Mouse (Mus musculus) embryonic facial prominence, embryonic 10.5 days (tissue): ENCODE measurements around the gene Pelo. TPM values are rescaled to one million over a fixed set of nuclear protein-coding genes. Genes with fewer than 3 reads are reported as not detected.

ENCODE experiments used
- DNase-seq: peaks from one replicate; pipeline ENCODE4 v3.0.0-alpha.2; 2017; ENCODE audit warnings: low spot score
- H3K27ac ChIP-seq: fragments of 300-500 bp; sonication (generic); replicated peaks from 2 replicates; pipeline ENCODE4 v1.5.1; 2016; ENCODE audit warnings: mild to moderate bottlenecking
- H3K27me3 ChIP-seq: fragments of 300-500 bp; sonication (generic); replicated peaks from 2 replicates; pipeline ENCODE4 v1.6.1; 2016; ENCODE audit warnings: low read depth, mild to moderate bottlenecking; ENCODE audit not compliant: poor library complexity, severe bottlenecking
- H3K36me3 ChIP-seq: fragments of 300-500 bp; sonication (generic); replicated peaks from 2 replicates; pipeline ENCODE4 v1.6.1; 2016; ENCODE audit warnings: mild to moderate bottlenecking, moderate library complexity
- H3K4me1 ChIP-seq: fragments of 300-500 bp; sonication (generic); 2 replicates; pipeline ENCODE4 v1.6.1; 2016
- H3K4me3 ChIP-seq: fragments of 300-500 bp; sonication (generic); 2 replicates; pipeline ENCODE4 v1.5.1; 2016; ENCODE audit warnings: mild to moderate bottlenecking, moderate library complexity
- H3K9me3 ChIP-seq: fragments of 300-500 bp; sonication (generic); 2 replicates; pipeline ENCODE4 v1.6.1; 2016; ENCODE audit warnings: mild to moderate bottlenecking
- WGBS: fragments of 180-500 bp; shearing (Covaris S2); methylation state at CpG from one replicate; pipeline ENCODE4 v1.1.7; 2016; 5-methylcytosine and 5-hydroxymethylcytosine counted together
- polyA plus RNA-seq: library from polyadenylated mRNA; unstranded; fragments of >200 nt; fragmentation: Nextera tagmentation; extraction: Ambion mirVana; gene quantifications from 2 replicates; pipeline ENCODE4 v1.2.1, GENCODE M21; 2016

Pelo gene
- polyA plus RNA-seq, 1 experiment from 2014 or later, result 6.0 TPM

- Histone ChIP-seq H3K4me3 (no peak overlapping the region), H3K4me1 (no peaks in the 10 kb centered on the region), H3K36me3 (no peaks in the 10 kb centered on the region), H3K9me3 (no peaks in the 10 kb centered on the region), H3K27me3 (no peaks in the 10 kb centered on the region), H3K27ac (no peak overlapping the region)
- 78% methylated on average over 4 of the region's 4 CpGs for WGBS
- DNase-seq, result no peak
Measured at GRCm38 (mm10) chr13:115109628-115110027, 19.6 kb upstream of the Pelo start.

- Histone ChIP-seq H3K27me3 (peaks cover 13% of the 10 kb centered on the region), H3K27ac (no peak overlapping the region), H3K36me3 (no peaks in the 10 kb centered on the region), H3K4me3 (no peak overlapping the region), H3K9me3 (no peaks in the 10 kb centered on the region), H3K4me1 (no peaks in the 10 kb centered on the region)
- no peak for DNase-seq
- 76% methylated on average over 8 of the region's 8 CpGs for WGBS
Measured at GRCm38 (mm10) chr13:115107436-115107835, 17.4 kb upstream of the Pelo start.

GRCm38 (mm10) chr13:115106183-115106582, 16.2 kb upstream of the Pelo start:
- Histone ChIP-seq H3K27ac (no peak overlapping the region), H3K36me3 (no peaks in the 10 kb centered on the region), H3K9me3 (no peaks in the 10 kb centered on the region), H3K4me1 (peaks cover 8% of the 10 kb centered on the region), H3K27me3 (peaks cover 18% of the 10 kb centered on the region), H3K4me3 (no peak overlapping the region)
- DNase-seq, result no peak
- 88% methylated on average over 10 of the region's 10 CpGs for whole genome bisulfite sequencing

GRCm38 (mm10) chr13:115102754-115103153, 12.8 kb upstream of the Pelo start:
- peaks cover 42% of the 10 kb centered on the region for H3K27me3 ChIP-seq
- H3K4me1 ChIP-seq, result peaks cover 12% of the 10 kb centered on the region
- H3K4me3 ChIP-seq, result no peak overlapping the region
- no peaks in the 10 kb centered on the region for H3K9me3 ChIP-seq
- H3K27ac ChIP-seq, result no peak overlapping the region
- WGBS, result 92% methylated on average over 2 of the region's 2 CpGs
- no peak for DNase-seq
- no peaks in the 10 kb centered on the region for H3K36me3 ChIP-seq

GRCm38 (mm10) chr13:115101355-115102191, 11.6 kb upstream of the Pelo start, which contains the start of the genes Gm49395 and Itga1:
Gene Gm49395 (minus strand): TSS chr13:115101921.
Gene Itga1 (minus strand): TSS chr13:115101964.
- Histone ChIP-seq H3K4me3 (peak within 1 kb of the TSS; percentile 66), H3K36me3 (no peaks in the 10 kb centered on the region), H3K27ac (peak within 1 kb of the TSS; percentile 65), H3K4me1 (peaks cover 12% of the 10 kb centered on the region), H3K9me3 (no peaks in the 10 kb centered on the region), H3K27me3 (peaks cover 42% of the 10 kb centered on the region)
- under 1% methylated on average over 39 of the region's 39 CpGs for WGBS
- DNase-seq, result peak; percentile 70

- WGBS, result 28% methylated on average over 11 of the region's 11 CpGs
- H3K27ac ChIP-seq, result no peak overlapping the region
- peak overlapping the region; percentile 66 for H3K4me3 ChIP-seq
- H3K27me3 ChIP-seq, result peaks cover 42% of the 10 kb centered on the region
- no peaks in the 10 kb centered on the region for H3K9me3 ChIP-seq
- H3K36me3 ChIP-seq, result no peaks in the 10 kb centered on the region
- H3K4me1 ChIP-seq, result peaks cover 12% of the 10 kb centered on the region
- no peak for DNase-seq
Measured at GRCm38 (mm10) chr13:115100381-115101177, 10.6 kb upstream of the Pelo start.

- H3K4me1 ChIP-seq, result peaks cover 12% of the 10 kb centered on the region
- no peak overlapping the region for H3K4me3 ChIP-seq
- no peak overlapping the region for H3K27ac ChIP-seq
- no peaks in the 10 kb centered on the region for H3K9me3 ChIP-seq
- no peak for DNase-seq
- no peaks in the 10 kb centered on the region for H3K36me3 ChIP-seq
- 84% methylated on average over 9 of the region's 9 CpGs for WGBS
- peaks cover 42% of the 10 kb centered on the region for H3K27me3 ChIP-seq
Measured at GRCm38 (mm10) chr13:115099381-115099780, 9.4 kb upstream of the Pelo start.

GRCm38 (mm10) chr13:115098227-115098626, 8.2 kb upstream of the Pelo start:
- 73% methylated on average over 3 of the region's 3 CpGs for WGBS
- Histone ChIP-seq H3K9me3 (no peaks in the 10 kb centered on the region), H3K4me1 (peaks cover 12% of the 10 kb centered on the region), H3K4me3 (no peak overlapping the region), H3K27ac (no peak overlapping the region), H3K27me3 (peaks cover 36% of the 10 kb centered on the region), H3K36me3 (no peaks in the 10 kb centered on the region)
- DNase-seq, result no peak

- Histone ChIP-seq H3K4me3 (no peak overlapping the region), H3K9me3 (no peaks in the 10 kb centered on the region), H3K4me1 (peaks cover 9% of the 10 kb centered on the region), H3K27ac (no peak overlapping the region), H3K27me3 (peaks cover 29% of the 10 kb centered on the region), H3K36me3 (no peaks in the 10 kb centered on the region)
- DNase-seq, result no peak
- 82% methylated on average over 5 of the region's 5 CpGs for WGBS
Measured at GRCm38 (mm10) chr13:115096965-115097364, 7.0 kb upstream of the Pelo start.

GRCm38 (mm10) chr13:115096216-115096615, 6.2 kb upstream of the Pelo start:
- no peak for DNase-seq
- Histone ChIP-seq H3K27ac (no peak overlapping the region), H3K27me3 (peaks cover 24% of the 10 kb centered on the region), H3K4me3 (no peak overlapping the region), H3K4me1 (peaks cover 4% of the 10 kb centered on the region; the same call in 1 of the 2 replicates), H3K9me3 (no peaks in the 10 kb centered on the region), H3K36me3 (no peaks in the 10 kb centered on the region)
- WGBS, result 73% methylated on average over 2 of the region's 2 CpGs

GRCm38 (mm10) chr13:115095392-115095791, 5.4 kb upstream of the Pelo start:
- Histone ChIP-seq H3K27ac (no peak overlapping the region), H3K4me3 (no peak overlapping the region), H3K9me3 (no peaks in the 10 kb centered on the region), H3K4me1 (peaks cover 7% of the 10 kb centered on the region), H3K36me3 (no peaks in the 10 kb centered on the region), H3K27me3 (peaks cover 16% of the 10 kb centered on the region)
- WGBS, result 92% methylated on average over 2 of the region's 2 CpGs
- DNase-seq, result no peak

- Histone ChIP-seq H3K27me3 (no peaks in the 10 kb centered on the region), H3K27ac (0 out of 2 replicates have a peak overlapping the region, but pooled peaks have one; percentile 91), H3K36me3 (peaks cover 26% of the 10 kb centered on the region), H3K4me1 (peaks cover 22% of the 10 kb centered on the region), H3K9me3 (peaks cover 6% of the 10 kb centered on the region; the same call in 1 of the 2 replicates), H3K4me3 (no peak overlapping the region)
- 71% methylated on average over 3 of the region's 3 CpGs for WGBS
- DNase-seq, result no peak
Measured at GRCm38 (mm10) chr13:115091511-115091910, 1.5 kb upstream of the Pelo start.
